Mouse (Mus musculus): ENCODE measurements at regions not wholly inside any gene's neighbourhood (a gene's known extent, or its start where the extent isn't known, plus 50 kb on each side); places are given as distances from the start of the nearest gene placed in this dataset.

GRCm38 (mm10) chr15:42297430-42297829, 2163.3 kb downstream of the 9330182O14Rik start:
- Histone ChIP-seq H3K4me3 (replicated peaks; ENCODE audit: low read length) (no peak overlapping the region), H3K27me3 (ENCODE audit: insufficient read depth, low read length) (no peaks in the 10 kb centered on the region), H3K9me3 (ENCODE audit: low read length) (no peaks in the 10 kb centered on the region), H3K4me1 (replicated peaks; ENCODE audit: low read depth, low read length) (no peaks in the 10 kb centered on the region), H3K36me3 (ENCODE audit: insufficient read depth, low read length) (no peaks in the 10 kb centered on the region)
- TF ChIP-seq CTCF (conservative IDR thresholded peaks at IDR 0.05; ENCODE audit: low read length) (no peak), NANOG (IDR thresholded peaks at IDR 0.05; ENCODE audit: borderline replicate concordance, low read length) (no peak), POU5F1 (IDR thresholded peaks at IDR 0.05; ENCODE audit: borderline replicate concordance, low read length) (no peak)

- no peaks in the 10 kb centered on the region for H3K27me3 ChIP-seq (ENCODE audit: insufficient read depth, low read length)
- no peaks in the 10 kb centered on the region for H3K36me3 ChIP-seq (ENCODE audit: insufficient read depth, low read length)
- no peaks in the 10 kb centered on the region for H3K9me3 ChIP-seq (ENCODE audit: low read length)
- no peak for TF ChIP-seq CTCF (conservative IDR thresholded peaks at IDR 0.05; ENCODE audit: low read length)
- no peak overlapping the region for H3K4me3 ChIP-seq (replicated peaks; ENCODE audit: low read length)
- H3K4me1 ChIP-seq (replicated peaks; ENCODE audit: low read depth, low read length) = no peaks in the 10 kb centered on the region
Observed at GRCm38 (mm10) chr15:42301956-42302355, 2167.8 kb downstream of the 9330182O14Rik start.

- Histone ChIP-seq H3K27me3 (ENCODE audit: insufficient read depth, low read length) (no peaks in the 10 kb centered on the region), H3K36me3 (ENCODE audit: insufficient read depth, low read length) (no peaks in the 10 kb centered on the region), H3K9me3 (ENCODE audit: low read length) (no peaks in the 10 kb centered on the region), H3K4me3 (replicated peaks; ENCODE audit: low read length) (no peak overlapping the region), H3K4me1 (replicated peaks; ENCODE audit: low read depth, low read length) (no peaks in the 10 kb centered on the region)
- no peak for TF ChIP-seq CTCF (conservative IDR thresholded peaks at IDR 0.05; ENCODE audit: low read length)
- TF ChIP-seq NANOG (IDR thresholded peaks at IDR 0.05; ENCODE audit: borderline replicate concordance, low read length) = no peak
Observed at GRCm38 (mm10) chr15:42304097-42304496, 2169.9 kb downstream of the 9330182O14Rik start.

- TF ChIP-seq CTCF (conservative IDR thresholded peaks at IDR 0.05; ENCODE audit: low read length) = no peak
- no peak for TF ChIP-seq POU5F1 (IDR thresholded peaks at IDR 0.05; ENCODE audit: borderline replicate concordance, low read length)
- no peak for TF ChIP-seq NANOG (IDR thresholded peaks at IDR 0.05; ENCODE audit: borderline replicate concordance, low read length)
- Histone ChIP-seq H3K36me3 (ENCODE audit: insufficient read depth, low read length) (no peaks in the 10 kb centered on the region), H3K27me3 (ENCODE audit: insufficient read depth, low read length) (no peaks in the 10 kb centered on the region), H3K9me3 (ENCODE audit: low read length) (no peaks in the 10 kb centered on the region), H3K4me3 (replicated peaks; ENCODE audit: low read length) (no peak overlapping the region), H3K4me1 (replicated peaks; ENCODE audit: low read depth, low read length) (no peaks in the 10 kb centered on the region)
Observed at GRCm38 (mm10) chr15:42309586-42309985, 2175.4 kb downstream of the 9330182O14Rik start.

GRCm38 (mm10) chr15:42311166-42311565, 2177.0 kb downstream of the 9330182O14Rik start:
- TF ChIP-seq NANOG (IDR thresholded peaks at IDR 0.05; ENCODE audit: borderline replicate concordance, low read length) = no peak
- TF ChIP-seq POU5F1 (IDR thresholded peaks at IDR 0.05; ENCODE audit: borderline replicate concordance, low read length) = no peak
- no peak for TF ChIP-seq CTCF (conservative IDR thresholded peaks at IDR 0.05; ENCODE audit: low read length)
- H3K27me3 ChIP-seq (ENCODE audit: insufficient read depth, low read length) = no peaks in the 10 kb centered on the region
- no peaks in the 10 kb centered on the region for H3K9me3 ChIP-seq (ENCODE audit: low read length)
- no peaks in the 10 kb centered on the region for H3K4me1 ChIP-seq (replicated peaks; ENCODE audit: low read depth, low read length)
- no peaks in the 10 kb centered on the region for H3K36me3 ChIP-seq (ENCODE audit: insufficient read depth, low read length)
- no peak overlapping the region for H3K4me3 ChIP-seq (replicated peaks; ENCODE audit: low read length)

GRCm38 (mm10) chr15:42320349-42320748, 2186.2 kb downstream of the 9330182O14Rik start:
- peaks cover 9% of the 10 kb centered on the region; the same call in 1 of the 2 replicates for H3K9me3 ChIP-seq (ENCODE audit: low read length)
- H3K27me3 ChIP-seq (ENCODE audit: insufficient read depth, low read length) = no peaks in the 10 kb centered on the region
- H3K36me3 ChIP-seq (ENCODE audit: insufficient read depth, low read length) = no peaks in the 10 kb centered on the region
- H3K4me3 ChIP-seq (replicated peaks; ENCODE audit: low read length) = no peak overlapping the region
- TF ChIP-seq POU5F1 (IDR thresholded peaks at IDR 0.05; ENCODE audit: borderline replicate concordance, low read length) (no peak), CTCF (conservative IDR thresholded peaks at IDR 0.05; ENCODE audit: low read length) (no peak), NANOG (IDR thresholded peaks at IDR 0.05; ENCODE audit: borderline replicate concordance, low read length) (no peak)
- no peaks in the 10 kb centered on the region for H3K4me1 ChIP-seq (replicated peaks; ENCODE audit: low read depth, low read length)

GRCm38 (mm10) chr15:42322940-42323339, 2188.8 kb downstream of the 9330182O14Rik start:
- Histone ChIP-seq H3K27me3 (ENCODE audit: insufficient read depth, low read length) (no peaks in the 10 kb centered on the region), H3K4me3 (replicated peaks; ENCODE audit: low read length) (no peak overlapping the region), H3K4me1 (replicated peaks; ENCODE audit: low read depth, low read length) (no peaks in the 10 kb centered on the region), H3K36me3 (ENCODE audit: insufficient read depth, low read length) (no peaks in the 10 kb centered on the region), H3K9me3 (ENCODE audit: low read length) (peaks cover 9% of the 10 kb centered on the region; the same call in 1 of the 2 replicates)
- TF ChIP-seq CTCF (conservative IDR thresholded peaks at IDR 0.05; ENCODE audit: low read length) = no peak
- TF ChIP-seq NANOG (IDR thresholded peaks at IDR 0.05; ENCODE audit: borderline replicate concordance, low read length) = no peak
- no peak for TF ChIP-seq POU5F1 (IDR thresholded peaks at IDR 0.05; ENCODE audit: borderline replicate concordance, low read length)

GRCm38 (mm10) chr15:42325221-42325620, 2191.1 kb downstream of the 9330182O14Rik start:
- no peaks in the 10 kb centered on the region for H3K36me3 ChIP-seq (ENCODE audit: insufficient read depth, low read length)
- peaks cover 9% of the 10 kb centered on the region; the same call in 1 of the 2 replicates for H3K9me3 ChIP-seq (ENCODE audit: low read length)
- H3K27me3 ChIP-seq (ENCODE audit: insufficient read depth, low read length) = no peaks in the 10 kb centered on the region
- no peaks in the 10 kb centered on the region for H3K4me1 ChIP-seq (replicated peaks; ENCODE audit: low read depth, low read length)
- no peak for TF ChIP-seq CTCF (conservative IDR thresholded peaks at IDR 0.05; ENCODE audit: low read length)
- no peak for TF ChIP-seq POU5F1 (IDR thresholded peaks at IDR 0.05; ENCODE audit: borderline replicate concordance, low read length)
- TF ChIP-seq NANOG (IDR thresholded peaks at IDR 0.05; ENCODE audit: borderline replicate concordance, low read length) = no peak
- H3K4me3 ChIP-seq (replicated peaks; ENCODE audit: low read length) = no peak overlapping the region

GRCm38 (mm10) chr15:42328535-42328934, 2194.4 kb downstream of the 9330182O14Rik start:
- H3K27me3 ChIP-seq (ENCODE audit: insufficient read depth, low read length) = no peaks in the 10 kb centered on the region
- H3K36me3 ChIP-seq (ENCODE audit: insufficient read depth, low read length) = no peaks in the 10 kb centered on the region
- no peak for TF ChIP-seq CTCF (conservative IDR thresholded peaks at IDR 0.05; ENCODE audit: low read length)
- no peak for TF ChIP-seq POU5F1 (IDR thresholded peaks at IDR 0.05; ENCODE audit: borderline replicate concordance, low read length)
- no peak for TF ChIP-seq NANOG (IDR thresholded peaks at IDR 0.05; ENCODE audit: borderline replicate concordance, low read length)
- H3K9me3 ChIP-seq (ENCODE audit: low read length) = no peaks in the 10 kb centered on the region
- H3K4me1 ChIP-seq (replicated peaks; ENCODE audit: low read depth, low read length) = no peaks in the 10 kb centered on the region
- H3K4me3 ChIP-seq (replicated peaks; ENCODE audit: low read length) = no peak overlapping the region
